Mouse (Mus musculus): ENCODE results near the gene Dnah7c. TPM values are rescaled to one million over a fixed set of nuclear protein-coding genes. Genes with fewer than 3 reads are reported as not detected.

The Dnah7c gene
- polyA plus RNA-seq, 1 experiment from 2014 or later: 0.09 TPM

DNA sequence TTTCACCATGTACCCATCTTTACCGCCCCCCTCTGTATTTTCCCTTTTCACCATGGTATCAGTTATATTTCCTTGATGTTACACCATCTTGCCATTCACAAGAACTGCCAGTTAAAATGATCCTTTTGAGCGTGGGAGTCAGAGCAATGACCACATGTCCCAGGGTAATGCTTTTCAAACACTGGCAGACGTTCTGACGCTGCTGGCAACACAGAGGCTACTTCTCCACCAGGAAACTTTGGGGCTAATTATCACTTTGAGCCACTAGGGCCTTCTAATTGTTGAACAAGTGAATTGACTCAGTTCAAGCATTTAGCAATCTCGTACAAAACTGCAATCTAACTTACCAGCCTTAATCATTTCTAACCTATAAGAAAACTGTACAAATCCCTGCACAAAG is 419.8 kb downstream of the Dnah7c start:
- H3K27ac ChIP-seq: no peak overlapping the region
- WGBS: 39% methylated on average over 5 of the region's 5 CpGs
- no peak for ATAC-seq (ENCODE audit: low FRiP score, low read depth)
- H3K4me2 ChIP-seq (replicated peaks): no peak overlapping the region
- H3K36me3 ChIP-seq: no peaks in the 10 kb centered on the region
- no peak overlapping the region for H3K9ac ChIP-seq
- H3K27me3 ChIP-seq (replicated peaks): no peaks in the 10 kb centered on the region
- no peak overlapping the region for H3K4me3 ChIP-seq
- H3K4me1 ChIP-seq: no peaks in the 10 kb centered on the region
- no peaks in the 10 kb centered on the region for H3K9me3 ChIP-seq

DNA sequence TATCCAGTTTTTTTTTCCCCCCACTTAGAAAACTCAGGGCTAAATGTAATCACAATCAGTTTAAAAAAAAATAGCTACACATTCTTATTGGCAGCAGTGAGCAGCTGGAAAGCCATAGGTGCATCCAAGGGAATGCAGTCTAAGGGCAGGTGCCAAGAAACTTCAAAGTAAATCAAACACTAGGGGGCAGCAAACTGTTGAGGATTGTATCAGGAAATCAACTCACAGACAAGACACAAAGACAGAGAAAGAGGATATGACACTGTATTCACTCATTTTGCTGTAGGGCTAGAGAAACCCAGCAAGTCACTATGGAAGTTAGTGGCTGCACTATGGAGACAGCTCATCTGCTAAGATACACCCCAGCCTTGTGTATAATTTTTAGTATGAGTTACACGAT is 424.4 kb downstream of the Dnah7c start:
- Histone ChIP-seq H3K9me3 (no peaks in the 10 kb centered on the region), H3K27ac (no peak overlapping the region), H3K4me1 (peaks cover 17% of the 10 kb centered on the region), H3K4me3 (no peak overlapping the region), H3K27me3 (replicated peaks) (no peaks in the 10 kb centered on the region), H3K4me2 (replicated peaks) (no peak overlapping the region), H3K9ac (no peak overlapping the region), H3K36me3 (no peaks in the 10 kb centered on the region)
- 59% methylated on average over 1 of the region's 1 CpGs for WGBS
- ATAC-seq (ENCODE audit: low FRiP score, low read depth): no peak

DNA sequence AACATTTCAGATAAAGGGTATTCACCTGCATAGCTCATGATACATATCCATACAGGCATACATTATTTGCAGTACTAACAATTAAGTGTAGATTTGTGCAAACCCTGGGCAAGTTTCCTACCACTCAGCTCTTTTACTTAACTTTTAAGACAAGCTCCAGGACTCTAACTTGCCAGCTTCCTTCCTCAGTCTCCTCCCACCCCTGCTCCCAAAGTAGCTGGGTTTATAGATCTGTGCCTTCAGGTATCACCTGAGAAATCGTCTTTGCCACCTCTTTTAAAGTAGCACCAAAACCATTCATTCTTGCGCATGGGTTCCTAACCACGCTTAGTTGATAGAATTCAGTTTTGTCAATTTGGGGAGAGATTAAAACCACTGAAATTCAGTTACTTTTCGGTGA is 426.2 kb downstream of the Dnah7c start:
- peaks cover 17% of the 10 kb centered on the region for H3K4me1 ChIP-seq
- 70% methylated on average over 4 of the region's 4 CpGs for WGBS
- H3K4me2 ChIP-seq (replicated peaks): peak overlapping the region; percentile 71
- no peaks in the 10 kb centered on the region for H3K27me3 ChIP-seq (replicated peaks)
- H3K9me3 ChIP-seq: no peaks in the 10 kb centered on the region
- no peak overlapping the region for H3K27ac ChIP-seq
- ATAC-seq (ENCODE audit: low FRiP score, low read depth): no peak
- H3K9ac ChIP-seq: no peak overlapping the region
- no peaks in the 10 kb centered on the region for H3K36me3 ChIP-seq
- no peak overlapping the region for H3K4me3 ChIP-seq

DNA sequence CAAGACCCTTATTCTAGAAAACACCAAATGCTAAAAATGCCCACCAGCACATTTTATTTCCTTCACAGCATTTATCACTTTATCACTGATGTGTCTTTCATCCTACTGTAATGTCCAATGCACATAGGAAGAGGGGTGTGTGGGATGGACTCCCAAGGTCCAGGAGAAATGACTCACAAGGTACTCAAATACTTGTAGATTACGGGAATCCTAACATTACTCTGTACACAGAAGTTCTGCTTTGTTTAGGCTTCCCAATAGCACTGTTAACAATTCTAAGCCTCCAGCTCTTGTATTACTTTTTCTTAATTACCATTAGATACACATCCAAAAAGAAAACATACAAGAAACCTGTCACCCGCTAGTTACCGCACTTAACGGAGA is 426.8 kb downstream of the Dnah7c start:
- H3K4me3 ChIP-seq: peak overlapping the region; percentile 99
- H3K4me1 ChIP-seq: peaks cover 17% of the 10 kb centered on the region
- 2% methylated on average over 4 of the region's 4 CpGs for WGBS
- H3K9ac ChIP-seq: peak overlapping the region; percentile 99
- H3K27ac ChIP-seq: no peak overlapping the region
- H3K9me3 ChIP-seq: no peaks in the 10 kb centered on the region
- peak overlapping the region; percentile 71 for H3K4me2 ChIP-seq (replicated peaks)
- no peaks in the 10 kb centered on the region for H3K36me3 ChIP-seq
- H3K27me3 ChIP-seq (replicated peaks): no peaks in the 10 kb centered on the region
- ATAC-seq (ENCODE audit: low FRiP score, low read depth): no peak

DNA sequence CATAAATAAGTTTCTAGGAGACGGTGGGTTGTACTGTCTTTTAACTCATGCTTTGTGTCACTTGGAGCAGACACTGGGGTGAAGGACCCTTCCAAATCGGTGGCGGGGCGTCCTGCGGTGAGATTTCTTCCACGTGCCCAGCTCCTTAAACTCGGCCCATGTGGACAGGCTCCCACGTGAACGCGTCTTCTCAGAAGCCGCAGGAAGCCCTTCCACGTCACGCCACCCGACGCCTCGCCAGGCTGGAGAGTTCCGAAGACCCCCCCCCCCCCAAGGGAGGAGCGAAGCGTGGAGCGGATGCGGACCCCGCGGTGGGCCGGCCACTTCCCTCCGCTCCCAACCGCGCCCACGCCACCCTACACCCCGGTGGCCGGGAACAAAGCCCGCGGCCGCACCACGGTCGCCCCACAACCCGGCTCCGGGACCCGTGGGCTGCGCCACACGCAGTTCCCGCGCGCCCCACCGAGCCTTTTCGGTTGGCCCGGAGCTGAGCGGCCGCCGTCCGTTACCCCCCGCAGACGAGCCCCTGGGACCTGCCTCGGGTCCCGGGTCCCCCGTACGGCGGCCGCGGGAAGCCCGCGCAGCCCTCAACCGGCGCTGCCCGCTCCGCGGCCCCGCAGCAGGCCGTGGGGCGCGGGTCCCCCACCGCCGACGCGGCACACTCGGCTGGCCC is 427.3 kb downstream of the Dnah7c start:
- Histone ChIP-seq H3K36me3 (no peaks in the 10 kb centered on the region), H3K4me2 (replicated peaks) (peak overlapping the region; percentile 71), H3K27me3 (replicated peaks) (no peaks in the 10 kb centered on the region), H3K4me1 (peaks cover 17% of the 10 kb centered on the region), H3K9me3 (no peaks in the 10 kb centered on the region), H3K4me3 (peak overlapping the region; percentile 99), H3K9ac (peak overlapping the region; percentile 99), H3K27ac (peak overlapping the region; percentile 99)
- peak; percentile 52 for ATAC-seq (ENCODE audit: low FRiP score, low read depth)
- under 1% methylated on average over 74 of the region's 75 CpGs for WGBS

DNA sequence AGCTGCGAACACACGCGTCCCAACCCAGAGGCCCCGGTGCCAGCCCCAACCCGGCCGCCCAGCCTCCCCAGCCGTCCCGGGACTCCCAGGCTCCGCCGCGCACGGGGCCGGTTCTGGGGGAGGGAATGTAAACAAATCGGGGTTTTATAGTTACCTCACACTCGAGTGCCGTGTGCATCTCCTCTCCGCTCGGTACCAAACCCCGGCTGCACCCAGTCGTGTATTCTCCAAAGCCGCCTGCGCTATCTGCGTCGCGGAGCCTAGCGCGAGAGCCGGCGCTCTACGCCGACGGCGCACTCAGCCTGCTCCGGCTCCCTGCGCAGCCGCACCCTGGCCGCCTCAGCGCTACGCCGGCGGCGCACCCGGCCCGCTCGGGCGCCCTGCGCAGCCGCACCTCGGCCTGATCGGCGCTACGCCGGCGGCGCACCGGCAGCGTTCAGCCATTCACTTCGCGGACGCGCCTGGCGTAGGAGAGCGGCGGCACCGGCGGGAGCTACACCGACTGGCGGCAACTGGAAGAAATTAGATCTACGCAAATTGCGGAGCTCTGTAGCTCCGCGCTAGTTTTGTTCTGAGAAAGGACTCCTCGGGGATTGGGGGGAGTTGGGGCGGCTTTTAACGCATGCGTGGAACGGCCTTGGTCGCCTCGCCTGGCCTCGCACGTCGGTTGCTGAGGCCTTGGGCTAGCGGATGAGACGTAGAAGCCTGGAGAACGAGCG is 428.1 kb downstream of the Dnah7c start:
- peak overlapping the region; percentile 99 for H3K9ac ChIP-seq
- H3K4me1 ChIP-seq: peaks cover 17% of the 10 kb centered on the region
- peak overlapping the region; percentile 99 for H3K27ac ChIP-seq
- H3K27me3 ChIP-seq (replicated peaks): no peaks in the 10 kb centered on the region
- WGBS: under 1% methylated on average over 86 of the region's 86 CpGs
- H3K4me3 ChIP-seq: peak overlapping the region; percentile 99
- H3K4me2 ChIP-seq (replicated peaks): peak overlapping the region; percentile 71
- ATAC-seq (ENCODE audit: low FRiP score, low read depth): peak; percentile 95
- H3K36me3 ChIP-seq: no peaks in the 10 kb centered on the region
- H3K9me3 ChIP-seq: no peaks in the 10 kb centered on the region

DNA sequence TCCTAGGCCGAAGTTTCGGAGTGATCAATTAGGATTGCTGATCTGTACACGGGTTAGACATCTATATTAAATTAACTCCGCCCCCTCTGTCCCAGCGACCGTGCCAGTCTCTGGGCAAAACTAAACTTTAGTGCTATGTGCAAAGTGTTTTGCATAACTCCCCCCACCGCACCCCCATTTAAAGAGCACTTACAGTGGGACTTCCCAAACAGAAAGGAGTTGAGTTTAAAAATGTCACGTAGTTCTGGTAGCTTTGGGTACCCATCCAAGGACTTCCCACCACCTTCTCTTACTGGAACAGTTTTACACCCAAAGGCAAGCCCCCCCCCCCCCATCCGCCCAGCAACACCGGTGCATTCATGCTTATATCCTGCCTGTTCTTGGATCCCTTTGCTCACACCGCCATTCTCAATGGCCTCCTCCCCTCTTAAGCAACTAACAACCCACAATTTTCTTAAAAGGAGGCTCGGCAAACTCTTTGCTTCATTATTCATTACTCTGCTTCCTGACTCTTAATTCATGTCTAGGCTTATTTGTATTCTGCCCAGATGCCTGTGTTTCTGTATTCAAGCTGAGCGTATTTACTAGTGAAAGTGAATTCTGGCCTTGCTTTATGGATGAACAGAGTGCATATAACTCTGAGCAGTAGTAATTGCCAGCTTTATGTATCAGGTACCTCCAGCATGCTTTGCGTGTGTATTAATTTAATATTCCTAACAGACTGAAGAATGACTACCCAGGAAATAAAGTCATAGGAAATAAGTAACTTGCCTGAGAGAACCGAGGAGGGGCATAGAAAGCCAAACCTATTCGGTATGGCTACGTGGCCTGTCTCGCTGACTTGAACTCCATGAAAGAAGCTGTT is 428.9 kb downstream of the Dnah7c start:
- Histone ChIP-seq H3K4me1 (peaks cover 17% of the 10 kb centered on the region), H3K36me3 (no peaks in the 10 kb centered on the region), H3K9ac (peak overlapping the region; percentile 99), H3K4me2 (replicated peaks) (peak overlapping the region; percentile 71), H3K27ac (peak overlapping the region; percentile 60), H3K9me3 (no peaks in the 10 kb centered on the region), H3K4me3 (peak overlapping the region; percentile 99), H3K27me3 (replicated peaks) (no peaks in the 10 kb centered on the region)
- 26% methylated on average over 18 of the region's 18 CpGs for WGBS
- peak; percentile 15 for ATAC-seq (ENCODE audit: low FRiP score, low read depth)

DNA sequence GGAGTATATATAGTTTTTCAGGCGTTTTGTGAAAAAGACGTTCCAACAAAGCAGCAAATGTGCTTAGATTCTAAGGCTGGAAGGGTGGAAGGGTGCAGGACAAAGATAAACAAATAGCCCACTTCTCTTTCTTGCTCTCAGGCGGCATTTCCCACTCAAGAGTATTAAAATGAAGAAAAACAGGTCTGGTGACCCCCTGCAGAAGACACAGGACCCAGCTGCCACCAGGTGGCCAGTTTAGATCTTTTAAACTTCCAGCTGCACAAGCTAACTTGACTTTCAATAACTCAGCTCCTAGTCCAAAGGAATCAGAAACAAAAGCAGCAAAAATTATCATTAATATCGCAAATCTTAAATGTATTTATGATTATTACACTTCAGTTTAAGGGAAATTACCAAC is 431.1 kb downstream of the Dnah7c start:
- Histone ChIP-seq H3K4me2 (replicated peaks) (no peak overlapping the region), H3K27ac (no peak overlapping the region), H3K9me3 (no peaks in the 10 kb centered on the region), H3K4me1 (peaks cover 10% of the 10 kb centered on the region), H3K36me3 (no peaks in the 10 kb centered on the region), H3K4me3 (no peak overlapping the region), H3K27me3 (replicated peaks) (no peaks in the 10 kb centered on the region), H3K9ac (no peak overlapping the region)
- ATAC-seq (ENCODE audit: low FRiP score, low read depth): no peak
- WGBS: 62% methylated on average over 4 of the region's 4 CpGs
